Mouse (Mus musculus) E14TG2a.4 (cell line): Measurements from ENCODE around the gene Rab43.

Experiments
- CTCF ChIP-seq: conservative IDR thresholded peaks from 2 replicates; pipeline ENCODE4 v1.5.1; 2014; ENCODE audit warnings: low read length
- NANOG ChIP-seq: IDR thresholded peaks from 2 replicates; pipeline ENCODE4 v1.6.1; 2014; ENCODE audit warnings: borderline replicate concordance, low read length, mixed read lengths
- POU5F1 ChIP-seq: IDR thresholded peaks from 2 replicates; pipeline ENCODE4 v1.6.1; 2014; ENCODE audit warnings: low read length, borderline replicate concordance

- TF ChIP-seq CTCF (no peak), NANOG (no peak), POU5F1 (no peak)
These were observed 33.4 kb downstream of the Rab43 start for GRCm38 (mm10) chr6:87778294-87779173.
